Mouse (Mus musculus) hindbrain, embryonic 10.5 days (tissue): Measurements from ENCODE around the gene Hcrt. TPM values are rescaled to one million over a fixed set of nuclear protein-coding genes. Genes with fewer than 3 reads are reported as not detected.
A peak's percentile ranks its signal among the peaks of the same experiment; 100 is the strongest.

Experiments used
- DNase-seq: peaks from one replicate; pipeline ENCODE4 v3.0.0-alpha.2; 2017; ENCODE audit warnings: low spot score
- H3K27ac ChIP-seq: fragments of 300-500 bp; sonication (generic); 2 replicates; pipeline ENCODE4 v1.5.1; 2016; ENCODE audit warnings: mild to moderate bottlenecking, moderate library complexity
- H3K27me3 ChIP-seq: fragments of 300-500 bp; sonication (generic); 2 replicates; pipeline ENCODE4 v1.6.1; 2016; ENCODE audit warnings: mild to moderate bottlenecking; ENCODE audit not compliant: poor library complexity, insufficient read depth, severe bottlenecking
- H3K36me3 ChIP-seq: fragments of 300-500 bp; sonication (generic); 2 replicates; pipeline ENCODE4 v1.6.1; 2016; ENCODE audit warnings: mild to moderate bottlenecking, moderate library complexity
- H3K4me1 ChIP-seq: fragments of 300-500 bp; sonication (generic); replicated peaks from 2 replicates; pipeline ENCODE4 v1.6.1; 2016; ENCODE audit warnings: mild to moderate bottlenecking
- H3K4me3 ChIP-seq: fragments of 300-500 bp; sonication (generic); 2 replicates; pipeline ENCODE4 v1.5.1; 2016; ENCODE audit warnings: mild to moderate bottlenecking, moderate library complexity
- H3K9me3 ChIP-seq: fragments of 300-500 bp; sonication (generic); 2 replicates; pipeline ENCODE4 v1.6.1; 2016; ENCODE audit warnings: mild to moderate bottlenecking, moderate library complexity
- WGBS: fragments of 180-500 bp; shearing (Covaris S2); methylation state at CpG from one replicate; pipeline ENCODE4 v1.1.7; 2016; 5-methylcytosine and 5-hydroxymethylcytosine counted together
- polyA plus RNA-seq: library from polyadenylated mRNA; unstranded; fragments of >200 nt; fragmentation: Nextera tagmentation; extraction: Ambion mirVana; gene quantifications from 2 replicates; pipeline ENCODE4 v1.2.1, GENCODE M21; 2016

Hcrt gene
- polyA plus RNA-seq, 1 experiment from 2014 or later, result not detected

DNA sequence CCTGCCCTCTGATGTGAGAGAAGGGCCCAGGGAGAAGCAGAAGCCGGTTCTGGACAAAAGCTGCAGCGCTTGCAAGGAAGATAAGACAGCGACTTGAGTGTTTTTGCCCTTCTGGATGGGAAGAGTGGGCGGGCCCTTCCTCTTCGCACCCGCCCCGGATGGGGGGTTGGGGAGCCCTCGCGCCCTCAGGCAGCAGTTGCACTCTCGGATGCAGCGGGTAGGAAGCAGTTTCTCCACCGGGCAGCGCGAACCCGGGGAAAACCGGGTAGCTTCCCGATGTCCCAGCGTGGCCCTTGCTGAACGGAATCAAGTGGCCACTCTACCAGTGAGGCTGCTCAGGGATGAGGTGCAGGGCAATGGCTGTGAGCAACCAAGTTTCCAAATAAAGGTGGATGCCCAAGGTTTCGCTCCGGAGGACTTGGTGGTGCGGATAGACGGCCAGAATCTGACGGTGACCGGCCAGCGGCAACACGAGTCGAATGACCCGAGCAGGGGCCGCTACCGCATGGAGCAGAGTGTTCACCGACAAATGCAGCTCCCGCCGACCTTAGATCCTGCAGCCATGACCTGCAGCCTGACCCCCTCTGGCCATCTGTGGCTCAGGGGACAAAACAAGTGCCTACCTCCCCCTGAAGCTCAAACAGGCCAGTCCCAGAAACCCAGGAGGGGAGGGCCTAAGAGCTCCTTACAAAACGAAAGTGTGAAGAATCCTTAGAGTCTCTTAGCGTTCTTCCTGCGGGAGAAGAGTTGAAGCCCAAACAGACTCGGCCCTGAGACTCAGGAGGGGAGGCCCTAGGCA lies 48.8 kb downstream of the Hcrt start, which contains the start of gene Hspb9:
Gene Hspb9 (plus strand): TSS at position 116 of the 799 bp plus-strand sequence.
- no peaks in the 10 kb centered on the region for H3K9me3 ChIP-seq
- H3K27ac ChIP-seq, result peak within 1 kb of the TSS; percentile 99
- WGBS, result 2% methylated on average over 38 of the region's 38 CpGs
- no peaks in the 10 kb centered on the region for H3K27me3 ChIP-seq
- peak; percentile 70 for DNase-seq
- peaks cover 65% of the 10 kb centered on the region for H3K36me3 ChIP-seq
- H3K4me3 ChIP-seq, result peak within 1 kb of the TSS; percentile 98
- peaks cover 54% of the 10 kb centered on the region for H3K4me1 ChIP-seq

DNA sequence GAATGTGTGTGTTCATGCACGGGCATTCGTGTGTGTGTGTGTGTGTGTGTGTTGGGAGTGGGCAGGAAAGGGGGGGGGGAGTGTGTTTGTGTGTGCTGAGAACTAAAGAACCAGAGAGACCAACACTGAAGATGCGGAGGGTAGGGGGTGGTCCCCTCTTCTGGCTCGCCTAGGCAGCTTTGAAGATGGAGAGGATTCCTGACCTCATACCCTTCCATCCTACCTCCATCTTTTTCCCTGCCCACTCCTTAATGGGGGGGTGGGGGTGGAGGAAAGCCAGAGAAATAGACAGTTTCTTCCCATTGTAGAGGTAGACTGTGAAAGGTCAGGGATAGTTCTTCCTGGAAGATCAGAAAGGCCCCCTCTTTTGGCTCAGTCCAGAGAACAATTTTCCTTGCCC lies 49.6 kb downstream of the Hcrt start:
- H3K4me1 ChIP-seq, result peaks cover 54% of the 10 kb centered on the region
- peak overlapping the region; percentile 98 for H3K4me3 ChIP-seq
- 53% methylated on average over 4 of the region's 4 CpGs for WGBS
- no peaks in the 10 kb centered on the region for H3K9me3 ChIP-seq
- H3K27me3 ChIP-seq, result no peaks in the 10 kb centered on the region
- H3K36me3 ChIP-seq, result peaks cover 65% of the 10 kb centered on the region
- H3K27ac ChIP-seq, result peak overlapping the region; percentile 99
- no peak for DNase-seq

DNA sequence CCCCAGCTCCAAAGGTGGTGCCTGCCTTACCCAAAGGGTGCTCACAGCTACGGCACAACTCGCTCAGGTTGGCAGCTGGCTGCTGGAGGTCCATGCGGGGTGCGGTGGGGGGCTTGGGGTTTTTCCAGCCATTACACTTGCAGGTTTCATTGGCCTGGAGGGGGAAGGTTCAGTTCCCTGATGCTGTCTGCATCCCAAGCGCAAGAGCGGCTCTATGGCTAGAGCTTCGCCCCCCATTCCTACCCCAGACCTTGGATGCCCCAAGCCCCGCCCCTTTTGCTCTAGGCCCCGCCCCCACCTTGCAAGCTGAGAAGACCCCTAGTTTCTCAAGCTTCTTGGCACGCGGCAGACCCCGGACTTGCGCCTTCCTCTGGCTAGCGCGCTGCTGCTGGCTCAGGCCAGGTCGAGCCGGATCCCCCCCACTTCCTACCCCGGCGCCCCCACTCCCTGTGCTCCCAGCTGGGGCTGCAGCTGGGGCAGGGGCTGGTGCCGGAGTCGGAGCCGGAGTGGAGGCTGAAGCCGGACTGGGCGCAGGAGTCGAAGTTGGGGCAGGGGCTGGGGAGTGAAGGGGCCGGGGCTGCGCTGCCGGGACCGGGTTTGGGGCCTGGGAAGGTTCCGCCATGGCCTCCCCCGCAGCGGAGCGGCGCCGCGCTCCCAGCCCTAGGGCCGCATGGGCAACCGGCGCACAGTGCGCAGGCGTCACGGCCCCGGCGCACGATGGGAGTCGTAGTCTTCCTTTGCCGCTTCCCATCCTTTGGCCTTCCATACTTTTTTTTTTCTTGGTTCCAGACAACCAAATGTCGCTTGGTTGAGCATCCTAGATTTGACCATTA lies 50.7 kb downstream of the Hcrt start, which contains the start of gene Kat2a:
Gene Kat2a (minus strand): TSS at position 683 of the 833 bp plus-strand sequence.
- WGBS, result 2% methylated on average over 48 of the region's 48 CpGs

More for the DNA sequence above, 50.7 kb downstream of the Hcrt start, which contains the start of gene Kat2a:
- DNase-seq, result peak; percentile 80
- H3K36me3 ChIP-seq, result peaks cover 65% of the 10 kb centered on the region
- peaks cover 54% of the 10 kb centered on the region for H3K4me1 ChIP-seq
- H3K27ac ChIP-seq, result peak within 1 kb of the TSS; percentile 99
- H3K27me3 ChIP-seq, result no peaks in the 10 kb centered on the region
- H3K9me3 ChIP-seq, result no peaks in the 10 kb centered on the region
- H3K4me3 ChIP-seq, result peak within 1 kb of the TSS; percentile 98

Other genes with a start within 250 kb of the Hcrt start
- gene Acly, start 234.9 kb downstream of the Hcrt start, polyA plus RNA-seq, result 356 and 388 TPM in 2 replicates
- gene Ttc25, start 217.3 kb downstream of the Hcrt start, polyA plus RNA-seq, result 3.2 and 3.3 TPM in 2 replicates
- 22.7 and 27.3 TPM in 2 replicates for gene Cnp, start 188.0 kb downstream of the Hcrt start, polyA plus RNA-seq
- 95.9 and 119 TPM in 2 replicates for gene Nkiras2, start 143.7 kb downstream of the Hcrt start, polyA plus RNA-seq
- gene Dnajc7, start 142.8 kb downstream of the Hcrt start, polyA plus RNA-seq, result 219 and 260 TPM in 2 replicates
- 0.26 and 0.68 TPM in 2 replicates for gene Zfp385c, start 70.5 kb downstream of the Hcrt start, polyA plus RNA-seq
- gene Dhx58, start 58.7 kb downstream of the Hcrt start, polyA plus RNA-seq, result 1.9 and 2.9 TPM in 2 replicates
- 70.8 and 71.3 TPM in 2 replicates for gene Kat2a, start 50.5 kb downstream of the Hcrt start, polyA plus RNA-seq
- gene Hspb9, start 49.1 kb downstream of the Hcrt start, polyA plus RNA-seq, result 0.25 and 0.35 TPM in 2 replicates
- 16.8 and 37.2 TPM in 2 replicates for gene Rab5c, start 24.7 kb downstream of the Hcrt start, polyA plus RNA-seq
- 1.5 and 4.4 TPM in 2 replicates for gene Kcnh4, start 3.0 kb downstream of the Hcrt start, polyA plus RNA-seq
- gene Ghdc, start 8.0 kb upstream of the Hcrt start, polyA plus RNA-seq, result 3.9 and 4.3 TPM in 2 replicates
- 13.6 and 14.8 TPM in 2 replicates for gene Stat5b, start 87.8 kb upstream of the Hcrt start, polyA plus RNA-seq
- 2.0 and 2.8 TPM in 2 replicates for gene Stat5a, start 96.4 kb upstream of the Hcrt start, polyA plus RNA-seq
- gene Stat3, start 176.6 kb upstream of the Hcrt start, polyA plus RNA-seq, result 21.1 and 31.5 TPM in 2 replicates
- gene Cavin1, start 208.0 kb upstream of the Hcrt start, polyA plus RNA-seq, result 18.2 and 21.4 TPM in 2 replicates
- gene Atp6v0a1, start 246.5 kb upstream of the Hcrt start, polyA plus RNA-seq, result 36.2 and 48.1 TPM in 2 replicates